Mouse (Mus musculus) thymus, adult 2 months (tissue): ENCODE measurements at regions not wholly inside any gene's neighbourhood (a gene's known extent, or its start where the extent isn't known, plus 50 kb on each side); places are given as distances from the start of the nearest gene placed in this dataset.

Experiments used
- DNase-seq: peaks from one replicate; pipeline ENCODE4 v3.0.0; 2021
- H3K27ac ChIP-seq: fragments of 200-500 bp; 2 replicates; pipeline ENCODE4 v1.5.1; 2012; ENCODE audit warnings: low read length, control low read depth; ENCODE audit not compliant: control insufficient read depth, insufficient read depth
- H3K27me3 ChIP-seq: fragments of 200-500 bp; 2 replicates; pipeline ENCODE4 v1.6.1; 2012; ENCODE audit warnings: mild to moderate bottlenecking, low read length, moderate library complexity, mixed read lengths; ENCODE audit not compliant: control insufficient read depth, insufficient read depth
- H3K36me3 ChIP-seq: fragments of 200-500 bp; 2 replicates; pipeline ENCODE4 v1.6.1; 2012; ENCODE audit warnings: mild to moderate bottlenecking, low read length, moderate library complexity; ENCODE audit not compliant: control insufficient read depth, insufficient read depth
- H3K4me1 ChIP-seq: fragments of 200-500 bp; replicated peaks from 2 replicates; pipeline ENCODE4 v1.6.1; 2012; ENCODE audit warnings: low read length; ENCODE audit not compliant: control insufficient read depth, insufficient read depth
- H3K4me3 ChIP-seq: fragments of 200-500 bp; 2 replicates; pipeline ENCODE4 v1.5.1; 2012; ENCODE audit warnings: mild to moderate bottlenecking, low read length, control low read depth, moderate library complexity; ENCODE audit not compliant: control insufficient read depth, insufficient read depth
- CTCF ChIP-seq: fragments of 200-500 bp; IDR thresholded peaks from 2 replicates; pipeline ENCODE4 v1.5.1; 2012; ENCODE audit warnings: mild to moderate bottlenecking, control low read depth, low read length, moderate library complexity, borderline replicate concordance; ENCODE audit not compliant: control insufficient read depth, poor library complexity, insufficient read depth; ENCODE audit errors: extremely low read depth
- POLR2A ChIP-seq: fragments of 200-500 bp; IDR thresholded peaks from 2 replicates; pipeline ENCODE4 v1.6.1; 2012; ENCODE audit warnings: mild to moderate bottlenecking, low read length, control low read depth, moderate library complexity; ENCODE audit not compliant: control insufficient read depth, poor library complexity, insufficient read depth; ENCODE audit errors: extremely low read depth
- WGBS: fragments of 180-500 bp; shearing (Covaris S2); methylation state at CpG from one replicate; pipeline ENCODE4 v1.1.7; 2018; 5-methylcytosine and 5-hydroxymethylcytosine counted together

- WGBS = 50% methylated on average over 6 of the region's 6 CpGs
- Histone ChIP-seq H3K27me3 (no peaks in the 10 kb centered on the region), H3K36me3 (no peaks in the 10 kb centered on the region), H3K4me1 (no peaks in the 10 kb centered on the region), H3K27ac (no peak overlapping the region), H3K4me3 (no peak overlapping the region)
- TF ChIP-seq CTCF (no peak), POLR2A (no peak)
- DNase-seq = no peak
Measured at GRCm38 (mm10) chr10:125749031-125749585, 216.9 kb upstream of the Lrig3 start.

DNA sequence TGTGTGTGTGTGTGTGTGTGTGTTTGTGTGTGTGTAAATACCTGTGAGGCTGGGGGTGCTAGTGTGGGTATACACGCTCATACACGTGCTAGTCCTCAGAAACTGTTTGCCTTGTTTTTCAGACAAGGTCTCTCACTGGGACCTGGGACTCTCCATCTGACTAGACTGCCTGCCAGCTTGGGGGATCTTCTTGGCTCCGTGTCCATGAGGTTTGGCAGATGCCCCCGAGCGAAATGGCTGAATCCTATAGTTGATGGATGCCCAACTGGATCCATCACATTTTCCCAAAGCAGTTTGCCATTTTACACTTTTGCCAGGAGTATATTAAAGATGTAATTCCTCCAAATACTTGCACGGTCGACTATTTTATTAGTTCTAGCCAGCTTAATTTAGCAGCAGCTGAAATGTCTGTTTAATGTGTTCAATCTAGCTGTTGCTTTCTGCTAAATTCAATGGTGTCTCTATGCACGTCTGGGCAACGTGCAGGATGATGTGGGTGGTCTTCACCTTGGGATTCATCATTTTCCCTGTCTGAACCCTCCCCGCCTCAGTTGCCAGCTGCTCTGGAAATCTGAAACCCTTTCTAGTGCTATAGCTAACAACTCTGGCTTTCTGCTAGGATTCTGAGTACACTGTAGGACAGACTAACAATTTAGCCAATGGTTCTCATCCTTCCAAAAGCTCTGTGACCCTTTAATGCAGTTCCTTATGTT lies 213.3 kb upstream of the Lrig3 start:
- no peaks in the 10 kb centered on the region for H3K36me3 ChIP-seq
- H3K4me1 ChIP-seq = no peaks in the 10 kb centered on the region
- WGBS = 87% methylated on average over 10 of the region's 10 CpGs
- TF ChIP-seq CTCF (no peak), POLR2A (no peak)
- DNase-seq = no peak
- no peak overlapping the region for H3K4me3 ChIP-seq
- no peaks in the 10 kb centered on the region for H3K27me3 ChIP-seq
- H3K27ac ChIP-seq = no peak overlapping the region

GRCm38 (mm10) chr10:125759171-125759570 lies 206.8 kb upstream of the Lrig3 start:
- no peak overlapping the region for H3K4me3 ChIP-seq
- H3K27me3 ChIP-seq = no peaks in the 10 kb centered on the region
- TF ChIP-seq CTCF (no peak), POLR2A (no peak)
- H3K36me3 ChIP-seq = no peaks in the 10 kb centered on the region
- 96% methylated on average over 3 of the region's 3 CpGs for WGBS
- no peak for DNase-seq
- no peaks in the 10 kb centered on the region for H3K4me1 ChIP-seq
- no peak overlapping the region for H3K27ac ChIP-seq

DNA sequence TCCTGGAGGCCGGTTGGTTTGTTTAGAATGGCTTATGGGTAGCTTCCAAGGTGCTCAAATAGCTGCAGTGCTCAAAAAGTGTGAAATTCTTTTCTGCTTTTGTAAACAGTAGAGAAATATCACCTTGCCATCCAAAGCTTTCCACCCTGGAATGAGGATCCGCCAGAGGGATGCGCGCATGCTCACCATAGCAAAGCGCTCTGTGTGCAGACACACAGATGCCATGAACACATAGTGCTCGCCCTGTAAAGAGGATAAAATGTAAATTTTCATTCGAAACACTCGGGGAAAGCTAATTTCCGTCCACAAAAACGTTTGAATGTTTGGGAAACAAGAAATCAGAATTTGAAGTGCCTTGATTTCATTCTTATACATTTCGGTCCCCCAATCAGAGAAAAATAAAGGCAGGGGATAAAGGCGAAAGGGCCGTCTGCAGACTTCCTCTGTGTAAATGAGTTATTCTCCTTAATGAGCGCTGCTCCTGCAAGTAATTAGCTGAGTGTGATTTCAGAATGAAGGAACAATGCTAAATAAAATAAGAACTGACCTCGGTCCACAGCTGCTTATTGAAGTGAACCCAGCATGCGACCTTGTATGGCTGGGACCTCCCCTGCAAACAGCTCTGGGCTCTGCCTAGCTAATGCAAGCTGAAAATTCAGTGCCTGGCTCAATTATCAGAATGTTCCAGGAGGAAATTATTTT lies 203.4 kb upstream of the Lrig3 start:
- no peak overlapping the region for H3K4me3 ChIP-seq
- H3K27ac ChIP-seq = no peak overlapping the region
- no peak for TF ChIP-seq POLR2A
- no peak for TF ChIP-seq CTCF
- DNase-seq = no peak
- 89% methylated on average over 16 of the region's 16 CpGs for WGBS
- H3K36me3 ChIP-seq = no peaks in the 10 kb centered on the region
- H3K27me3 ChIP-seq = no peaks in the 10 kb centered on the region
- H3K4me1 ChIP-seq = no peaks in the 10 kb centered on the region

GRCm38 (mm10) chr10:125764402-125765102 lies 201.4 kb upstream of the Lrig3 start:
- no peaks in the 10 kb centered on the region for H3K36me3 ChIP-seq
- WGBS = 73% methylated on average over 10 of the region's 10 CpGs
- no peak for DNase-seq
- no peak overlapping the region for H3K4me3 ChIP-seq
- TF ChIP-seq CTCF (no peak), POLR2A (no peak)
- no peaks in the 10 kb centered on the region for H3K27me3 ChIP-seq
- H3K4me1 ChIP-seq = no peaks in the 10 kb centered on the region
- H3K27ac ChIP-seq = no peak overlapping the region

DNA sequence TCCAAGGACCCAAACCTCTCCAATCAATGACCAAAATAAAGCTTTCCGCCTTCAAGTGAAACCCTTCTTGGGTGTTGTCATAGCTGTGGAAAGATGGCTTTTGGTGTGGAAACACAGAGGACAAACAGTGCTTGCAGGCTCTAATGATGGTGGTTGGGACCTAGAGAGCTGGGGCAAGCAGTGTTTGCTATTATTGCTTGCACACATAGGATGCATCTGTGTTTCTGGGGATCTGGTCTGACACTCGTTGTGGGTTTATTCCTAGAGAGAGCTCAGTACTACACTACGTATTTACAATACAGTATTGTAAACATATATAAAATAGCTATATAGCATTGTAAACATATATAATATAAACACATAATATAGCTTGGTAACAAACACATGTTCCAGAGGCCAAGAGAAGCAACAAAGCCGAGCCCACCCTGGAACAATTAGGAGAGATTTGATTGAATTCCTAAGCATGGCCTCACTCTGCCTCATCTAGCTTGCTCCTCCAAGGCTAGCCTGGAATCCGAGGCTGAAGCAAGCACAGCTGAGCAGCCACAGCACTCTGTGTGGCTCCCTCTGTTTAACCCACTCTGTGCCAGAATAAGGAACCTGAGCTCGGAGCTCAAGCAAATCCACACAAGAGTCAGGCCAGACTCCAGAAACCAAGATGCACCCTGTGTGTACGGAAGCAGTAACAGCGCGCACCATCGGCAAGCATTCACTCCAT lies 200.7 kb upstream of the Lrig3 start:
- no peak for DNase-seq
- Histone ChIP-seq H3K4me1 (no peaks in the 10 kb centered on the region), H3K4me3 (no peak overlapping the region), H3K27ac (no peak overlapping the region), H3K27me3 (no peaks in the 10 kb centered on the region), H3K36me3 (no peaks in the 10 kb centered on the region)
- no peak for TF ChIP-seq CTCF
- TF ChIP-seq POLR2A = no peak
- WGBS = 87% methylated on average over 10 of the region's 10 CpGs
